Mouse (Mus musculus): ENCODE results near the gene Yes1.

GRCm38 (mm10) chr5:32682475-32682874 is 71.5 kb downstream of the Yes1 start:
- TF ChIP-seq CTCF (IDR thresholded peaks at IDR 0.05; ENCODE audit: low read depth) = no peak
- TF ChIP-seq EP300 (IDR thresholded peaks at IDR 0.05; ENCODE audit: low read depth) = no peak
